Mouse (Mus musculus) stomach, embryonic 15.5 days (tissue): ENCODE measurements around the gene Tbccd1. TPM values are rescaled to one million over a fixed set of nuclear protein-coding genes. Genes with fewer than 3 reads are reported as not detected.

Source experiments
- ATAC-seq: fragments of 200-750 bp; cut with Nextera tagmentation; 2 replicates; pipeline ENCODE4 v1.8.0; 2017; ENCODE audit warnings: low read depth, moderate number of reproducible peaks, moderate TSS enrichment; ENCODE audit not compliant: insufficient read depth, low FRiP score
- H3K27ac ChIP-seq: fragments of 300-500 bp; sonication (generic); 2 replicates; pipeline ENCODE4 v1.5.1; 2015; ENCODE audit warnings: mild to moderate bottlenecking, inconsistent platforms
- H3K27me3 ChIP-seq: fragments of 300-500 bp; sonication (generic); replicated peaks from 2 replicates; pipeline ENCODE4 v1.6.1; 2015; ENCODE audit warnings: inconsistent platforms
- H3K36me3 ChIP-seq: fragments of 300-500 bp; sonication (generic); 2 replicates; pipeline ENCODE4 v1.6.1; 2015; ENCODE audit warnings: inconsistent platforms
- H3K4me1 ChIP-seq: fragments of 300-500 bp; sonication (generic); 2 replicates; pipeline ENCODE4 v1.6.1; 2015; ENCODE audit warnings: inconsistent platforms
- H3K4me2 ChIP-seq: fragments of 300-500 bp; sonication (generic); 2 replicates; pipeline ENCODE4 v1.6.1; 2015; ENCODE audit warnings: mild to moderate bottlenecking, inconsistent platforms
- H3K4me3 ChIP-seq: fragments of 300-500 bp; sonication (generic); replicated peaks from 2 replicates; pipeline ENCODE4 v1.5.1; 2015; ENCODE audit warnings: inconsistent platforms
- H3K9ac ChIP-seq: fragments of 300-500 bp; sonication (generic); 2 replicates; pipeline ENCODE4 v1.6.1; 2015; ENCODE audit warnings: inconsistent platforms
- H3K9me3 ChIP-seq: fragments of 300-500 bp; sonication (generic); 2 replicates; pipeline ENCODE4 v1.6.1; 2016; ENCODE audit warnings: inconsistent platforms
- WGBS: fragments of 180-500 bp; shearing (Covaris S2); methylation state at CpG from one replicate; pipeline ENCODE4 v1.1.7; 2015; 5-methylcytosine and 5-hydroxymethylcytosine counted together
- polyA plus RNA-seq: library from polyadenylated mRNA; unstranded; fragments of >200 nt; fragmentation: Nextera tagmentation; extraction: Ambion mirVana; gene quantifications from 2 replicates; pipeline ENCODE4 v1.2.1, GENCODE M21; 2015

Tbccd1 gene
- polyA plus RNA-seq, 1 experiment from 2014 or later, result 32.3 TPM

GRCm38 (mm10) chr16:22767405-22767804, 90.1 kb downstream of the Tbccd1 start:
- WGBS, result 82% methylated on average over 3 of the region's 3 CpGs
- H3K9me3 ChIP-seq, result no peaks in the 10 kb centered on the region
- H3K36me3 ChIP-seq, result no peaks in the 10 kb centered on the region
- no peaks in the 10 kb centered on the region for H3K27me3 ChIP-seq
- no peak overlapping the region for H3K4me3 ChIP-seq
- H3K4me2 ChIP-seq, result no peak overlapping the region
- H3K4me1 ChIP-seq, result no peaks in the 10 kb centered on the region
- H3K9ac ChIP-seq, result no peak overlapping the region
- no peak for ATAC-seq
- H3K27ac ChIP-seq, result no peak overlapping the region

GRCm38 (mm10) chr16:22766738-22767211, 90.7 kb downstream of the Tbccd1 start:
- Histone ChIP-seq H3K4me3 (no peak overlapping the region), H3K36me3 (no peaks in the 10 kb centered on the region), H3K9me3 (no peaks in the 10 kb centered on the region), H3K4me2 (no peak overlapping the region), H3K27ac (no peak overlapping the region), H3K4me1 (no peaks in the 10 kb centered on the region), H3K27me3 (no peaks in the 10 kb centered on the region), H3K9ac (no peak overlapping the region)
- 72% methylated on average over 16 of the region's 16 CpGs for WGBS
- ATAC-seq, result no peak

- no peaks in the 10 kb centered on the region for H3K27me3 ChIP-seq
- H3K4me3 ChIP-seq, result no peak overlapping the region
- H3K27ac ChIP-seq, result no peak overlapping the region
- H3K9ac ChIP-seq, result no peak overlapping the region
- H3K4me2 ChIP-seq, result no peak overlapping the region
- H3K4me1 ChIP-seq, result no peaks in the 10 kb centered on the region
- H3K9me3 ChIP-seq, result no peaks in the 10 kb centered on the region
- no peak for ATAC-seq
- WGBS, result 86% methylated on average over 7 of the region's 7 CpGs
- no peaks in the 10 kb centered on the region for H3K36me3 ChIP-seq
Observed at GRCm38 (mm10) chr16:22765531-22765930, 91.9 kb downstream of the Tbccd1 start.

Other genes starting within 250 kb of the Tbccd1 start
- 1.5 and 2.1 TPM in 2 replicates for gene Dgkg, start 200.4 kb downstream of the Tbccd1 start, polyA plus RNA-seq
- gene Crygs, start 46.1 kb downstream of the Tbccd1 start, polyA plus RNA-seq, result not detected in 2 replicates
- 113 and 129 TPM in 2 replicates for gene Dnajb11, start 176 bp upstream of the Tbccd1 start, polyA plus RNA-seq
- gene Ahsg, start 33.6 kb upstream of the Tbccd1 start, polyA plus RNA-seq, result 32.5 and 114 TPM in 2 replicates
- gene Fetub, start 60.7 kb upstream of the Tbccd1 start, polyA plus RNA-seq, result 0.24 and 0.72 TPM in 2 replicates
- gene Hrg, start 93.4 kb upstream of the Tbccd1 start, polyA plus RNA-seq, result 0.12 TPM in 1 of 2 replicates, not detected in the other
- gene Kng2, start 171.8 kb upstream of the Tbccd1 start, polyA plus RNA-seq, result 0.50 and 2.0 TPM in 2 replicates
- 12.3 and 42.4 TPM in 2 replicates for gene Kng1, start 200.2 kb upstream of the Tbccd1 start, polyA plus RNA-seq
- gene Eif4a2, start 249.8 kb upstream of the Tbccd1 start, polyA plus RNA-seq, result 224 and 234 TPM in 2 replicates